Mouse (Mus musculus) ES-E14 (cell line): ENCODE results near the gene Pak3.

Source experiments
- CHD2 ChIP-seq: IDR thresholded peaks from 2 replicates; pipeline ENCODE4 v1.6.1; 2014; ENCODE audit warnings: mild to moderate bottlenecking, low read depth, low read length, inconsistent platforms
- HCFC1 ChIP-seq: IDR thresholded peaks from 2 replicates; pipeline ENCODE4 v1.6.1; 2012; ENCODE audit warnings: low read length, inconsistent platforms, borderline replicate concordance; ENCODE audit not compliant: insufficient read depth
- MAFK ChIP-seq: IDR thresholded peaks from 2 replicates; pipeline ENCODE4 v1.6.1; 2014; ENCODE audit warnings: mild to moderate bottlenecking, low read depth, low read length, inconsistent platforms; ENCODE audit not compliant: insufficient read depth
- ZC3H11A ChIP-seq: IDR thresholded peaks from 2 replicates; pipeline ENCODE4 v1.6.1; 2012; ENCODE audit warnings: low read depth, mild to moderate bottlenecking, inconsistent platforms, low read length, borderline replicate concordance

DNA sequence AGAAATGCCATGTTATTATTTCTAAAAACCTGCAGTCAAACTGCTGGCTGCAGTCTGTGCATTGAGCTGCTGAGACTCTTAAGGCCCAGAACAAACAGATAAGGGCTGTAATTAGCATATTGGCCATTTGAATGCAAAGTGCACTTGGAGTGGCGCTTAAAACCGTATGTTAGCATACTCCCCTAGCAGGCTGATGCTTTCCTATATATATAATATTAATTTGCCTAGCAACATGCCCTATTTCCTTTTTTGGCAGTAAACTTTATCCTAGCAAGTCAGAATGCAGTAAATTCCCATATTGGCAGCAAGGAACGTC, 136.7 kb downstream of the Pak3 start:
- TF ChIP-seq CHD2 (no peak), MAFK (no peak), ZC3H11A (no peak), HCFC1 (no peak)
